Mouse (Mus musculus) brain, embryonic 14.5 days (tissue): Measurements from ENCODE around the gene Hsh2d.

Source experiments
- CTCF ChIP-seq: fragments of 200-500 bp; IDR thresholded peaks from 2 replicates; pipeline ENCODE4 v1.5.1; 2012; ENCODE audit warnings: inconsistent platforms, mild to moderate bottlenecking, moderate library complexity, borderline replicate concordance; ENCODE audit not compliant: insufficient read depth, insufficient read length; ENCODE audit errors: extremely low read depth
- POLR2A ChIP-seq: fragments of 200-500 bp; IDR thresholded peaks from 2 replicates; pipeline ENCODE4 v1.6.1; 2012; ENCODE audit warnings: mild to moderate bottlenecking, inconsistent platforms, borderline replicate concordance; ENCODE audit not compliant: poor library complexity, insufficient read depth, insufficient read length, severe bottlenecking; ENCODE audit errors: extremely low read depth

- TF ChIP-seq CTCF, result no peak
- no peak for TF ChIP-seq POLR2A
These were observed 43.9 kb upstream of the Hsh2d start for GRCm38 (mm10) chr8:72145511-72145910.
